Mouse (Mus musculus): Measurements from ENCODE around the gene Cyb5r2.

GRCm38 (mm10) chr7:107738726-107739125 is 19.1 kb downstream of the Cyb5r2 start:
- no peak for TF ChIP-seq CTCF (IDR thresholded peaks at IDR 0.05; ENCODE audit: control insufficient read depth, insufficient read depth, low read length)
- no peak for TF ChIP-seq POLR2A (IDR thresholded peaks at IDR 0.05; ENCODE audit: borderline replicate concordance, control insufficient read depth, low read depth, low read length)

Measured in bone marrow, adult 2 months (tissue).